Mouse (Mus musculus) NIH3T3 (cell line): Measurements from ENCODE around the gene Cbx8.

Experiments
- DNase-seq: peaks from one replicate; pipeline ENCODE4 v3.0.0-alpha.2; 2012; ENCODE audit warnings: low read depth

Cbx8 gene

GRCm38 (mm10) chr11:119078691-119079444, 38.1 kb upstream of the Cbx8 start:
- no peak for DNase-seq

GRCm38 (mm10) chr11:119077755-119078154, 37.0 kb upstream of the Cbx8 start:
- DNase-seq = no peak

GRCm38 (mm10) chr11:119075805-119076204, 35.0 kb upstream of the Cbx8 start:
- DNase-seq = no peak

- DNase-seq = no peak
Measured at GRCm38 (mm10) chr11:119073876-119074433, 33.2 kb upstream of the Cbx8 start.

- no peak for DNase-seq
Measured at GRCm38 (mm10) chr11:119072986-119073385, 32.2 kb upstream of the Cbx8 start.

- DNase-seq = no peak
Measured at GRCm38 (mm10) chr11:119072239-119072638, 31.5 kb upstream of the Cbx8 start.

GRCm38 (mm10) chr11:119066841-119067240, 26.1 kb upstream of the Cbx8 start:
- DNase-seq = no peak

- DNase-seq = no peak
Measured at GRCm38 (mm10) chr11:119059256-119059655, 18.5 kb upstream of the Cbx8 start.

GRCm38 (mm10) chr11:119058041-119058995, 17.5 kb upstream of the Cbx8 start:
- DNase-seq = no peak

GRCm38 (mm10) chr11:119057291-119057690, 16.5 kb upstream of the Cbx8 start:
- DNase-seq = no peak

- peak; percentile 69 for DNase-seq
Measured at GRCm38 (mm10) chr11:119056301-119057211, 15.8 kb upstream of the Cbx8 start.

GRCm38 (mm10) chr11:119055571-119056131, 14.9 kb upstream of the Cbx8 start:
- DNase-seq = no peak

GRCm38 (mm10) chr11:119054351-119055345, 13.9 kb upstream of the Cbx8 start:
- peak; percentile 48 for DNase-seq

- peak; percentile 62 for DNase-seq
Measured at GRCm38 (mm10) chr11:119053738-119054350, 13.1 kb upstream of the Cbx8 start.

GRCm38 (mm10) chr11:119053257-119053670, 12.5 kb upstream of the Cbx8 start:
- peak; percentile 98 for DNase-seq

GRCm38 (mm10) chr11:119052661-119053256, 12.0 kb upstream of the Cbx8 start:
- peak; percentile 92 for DNase-seq

GRCm38 (mm10) chr11:119051927-119052660, 11.3 kb upstream of the Cbx8 start:
- peak; percentile 67 for DNase-seq

- no peak for DNase-seq
Measured at GRCm38 (mm10) chr11:119051426-119051825, 10.7 kb upstream of the Cbx8 start.
